Mouse (Mus musculus) heart, postnatal 0 days (tissue): ENCODE data around the gene Bcl7b.

Source experiments
- CTCF ChIP-seq: IDR thresholded peaks from 2 replicates; pipeline ENCODE4 v1.5.1; 2016; ENCODE audit warnings: antibody characterized with exemption, control low read depth, low read depth
- EP300 ChIP-seq: IDR thresholded peaks from 2 replicates; pipeline ENCODE4 v1.6.1; 2016; ENCODE audit warnings: antibody characterized with exemption, low read depth

DNA sequence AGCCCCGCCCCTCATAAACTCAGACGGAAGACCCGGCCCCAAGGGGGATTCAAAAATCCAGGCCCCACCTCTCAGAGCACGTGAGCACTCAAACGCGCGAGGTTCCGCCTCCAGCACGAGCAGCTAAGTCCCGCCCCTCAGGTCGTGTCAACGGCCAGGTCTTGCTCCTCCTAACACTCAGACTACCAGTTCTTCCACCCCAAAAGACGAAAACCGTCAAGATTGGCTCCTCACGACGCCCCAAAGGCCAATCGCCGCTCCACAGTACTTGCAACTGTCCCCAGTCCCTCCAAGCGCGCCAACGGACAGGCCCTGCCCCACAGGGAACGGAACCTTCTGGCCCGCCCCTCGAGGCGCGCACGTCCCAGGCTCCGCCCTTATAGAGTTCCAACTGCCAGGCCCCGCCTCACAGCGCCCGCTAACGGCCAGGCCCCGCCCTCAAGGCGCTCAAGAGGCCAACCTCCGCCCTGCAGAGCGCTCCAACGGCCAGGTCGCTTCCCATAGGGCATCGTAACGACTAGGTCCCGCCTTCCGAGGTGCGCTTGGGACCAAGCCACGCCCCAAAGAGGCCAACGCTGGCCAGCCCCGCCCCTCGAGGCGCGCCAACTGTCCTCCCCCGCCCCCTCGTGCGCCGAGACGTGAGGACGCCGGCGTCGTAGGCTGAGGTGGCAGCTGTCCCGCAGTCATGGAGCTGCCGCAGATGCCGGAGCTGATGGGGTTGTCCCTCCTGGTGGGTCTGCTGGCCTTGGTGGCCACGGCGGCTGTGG lies 18.8 kb upstream of the Bcl7b start, which contains the start of gene Tbl2:
- no peak for TF ChIP-seq CTCF
- no peak; the same call in 1 of the 2 replicates for TF ChIP-seq EP300
